Mouse (Mus musculus) ES-E14 (cell line): Measurements from ENCODE around the gene Tectb.

Experiments used
- CHD2 ChIP-seq: IDR thresholded peaks from 2 replicates; pipeline ENCODE4 v1.6.1; 2014; ENCODE audit warnings: mild to moderate bottlenecking, low read depth, low read length, inconsistent platforms
- HCFC1 ChIP-seq: IDR thresholded peaks from 2 replicates; pipeline ENCODE4 v1.6.1; 2012; ENCODE audit warnings: low read length, inconsistent platforms, borderline replicate concordance; ENCODE audit not compliant: insufficient read depth
- MAFK ChIP-seq: IDR thresholded peaks from 2 replicates; pipeline ENCODE4 v1.6.1; 2014; ENCODE audit warnings: mild to moderate bottlenecking, low read depth, low read length, inconsistent platforms; ENCODE audit not compliant: insufficient read depth
- ZC3H11A ChIP-seq: IDR thresholded peaks from 2 replicates; pipeline ENCODE4 v1.6.1; 2012; ENCODE audit warnings: low read depth, mild to moderate bottlenecking, inconsistent platforms, low read length, borderline replicate concordance
- ZNF384 ChIP-seq: IDR thresholded peaks from 2 replicates; pipeline ENCODE4 v1.6.1; 2012; ENCODE audit warnings: low read depth, low read length, inconsistent platforms

DNA sequence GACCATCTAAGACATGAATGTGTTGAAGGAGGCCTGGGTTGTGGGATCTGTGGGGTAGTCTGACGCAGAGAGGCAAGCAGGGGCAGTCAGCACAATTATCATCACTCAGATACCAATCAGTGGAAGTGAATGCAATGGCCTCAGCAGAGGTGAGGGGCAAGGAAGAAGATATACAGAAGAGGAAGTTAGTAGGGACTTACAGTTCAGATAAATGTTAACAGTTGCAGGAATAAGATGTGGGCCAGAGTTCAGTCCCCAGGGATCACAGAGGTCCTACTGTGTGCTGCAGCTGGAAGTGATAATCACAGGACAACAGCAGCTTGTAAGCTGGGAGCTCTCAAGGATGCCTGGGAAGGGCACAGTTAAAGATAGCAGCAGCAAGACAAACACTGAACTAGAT lies 16.4 kb upstream of the Tectb start:
- TF ChIP-seq HCFC1, result no peak
- no peak for TF ChIP-seq ZNF384
- no peak for TF ChIP-seq ZC3H11A
- TF ChIP-seq CHD2, result no peak
- TF ChIP-seq MAFK, result no peak
